Mouse (Mus musculus): ENCODE results near the gene Bend6.

The Bend6 gene

DNA sequence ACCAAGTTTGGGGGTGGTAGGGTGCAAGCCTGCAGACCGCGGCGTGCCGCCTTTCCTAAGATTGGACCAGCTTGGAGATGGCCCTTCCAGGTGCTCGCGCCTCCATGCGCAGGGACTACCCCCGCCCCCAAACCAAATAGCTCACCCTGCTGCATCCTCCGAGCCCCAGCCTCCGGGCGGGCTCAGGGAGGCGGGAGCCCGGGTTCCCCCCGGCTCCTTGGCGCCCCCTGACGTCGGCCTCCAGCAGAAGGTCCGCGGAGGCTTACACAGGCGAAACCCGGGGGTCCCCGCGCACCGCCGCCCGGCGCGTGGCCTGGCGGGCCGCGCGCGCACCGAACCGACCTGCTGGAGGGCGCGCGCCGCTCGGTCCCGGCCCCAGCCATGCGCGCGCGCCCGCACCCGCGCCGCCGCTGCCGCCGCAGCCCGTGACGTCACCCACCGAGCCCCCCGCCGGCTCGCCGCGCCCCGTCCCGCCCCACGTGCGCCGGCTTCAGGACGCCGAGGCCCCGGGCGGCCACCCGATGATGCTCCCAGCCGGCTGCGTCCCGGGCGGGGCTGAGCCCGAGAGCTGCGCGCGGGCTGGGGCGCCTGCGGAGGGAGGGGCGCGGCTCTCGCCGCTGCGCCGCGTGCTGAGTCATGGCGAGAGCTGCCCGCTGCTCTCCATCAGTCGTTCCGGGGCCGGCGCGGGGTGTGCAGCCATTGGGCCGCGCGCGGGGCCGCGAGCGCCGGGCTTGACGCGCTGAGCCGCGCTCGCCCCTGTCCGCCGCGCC is at the start of gene Bend6:
Bend6 (minus strand) TSS at position 396 of the 770 bp plus-strand sequence.
- DNase-seq (ENCODE audit: low spot score in 2 of 2), result peak in 1 of 2 experiments; percentile 69

DNA sequence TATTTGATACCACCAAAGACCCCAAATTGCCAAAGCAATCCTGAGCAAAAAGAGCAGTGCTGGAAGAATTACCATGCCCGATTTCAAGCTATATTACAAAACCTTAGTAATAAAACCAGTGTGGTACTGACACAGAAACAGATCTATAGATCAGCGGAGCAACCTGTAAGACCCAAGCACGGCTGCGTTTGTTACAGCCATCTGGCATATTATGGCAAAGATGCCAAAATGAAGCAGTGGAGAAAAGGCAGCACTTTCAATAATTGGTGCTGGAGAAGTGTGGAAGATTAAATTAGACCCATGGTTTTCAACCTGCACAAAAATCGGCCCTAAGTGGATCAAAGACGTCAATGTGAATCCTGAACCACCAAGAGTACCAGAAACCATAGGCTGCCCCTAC is 48.0 kb upstream of the Bend6 start:
- DNase-seq (ENCODE audit: low spot score in 2 of 2), result no peak

DNA sequence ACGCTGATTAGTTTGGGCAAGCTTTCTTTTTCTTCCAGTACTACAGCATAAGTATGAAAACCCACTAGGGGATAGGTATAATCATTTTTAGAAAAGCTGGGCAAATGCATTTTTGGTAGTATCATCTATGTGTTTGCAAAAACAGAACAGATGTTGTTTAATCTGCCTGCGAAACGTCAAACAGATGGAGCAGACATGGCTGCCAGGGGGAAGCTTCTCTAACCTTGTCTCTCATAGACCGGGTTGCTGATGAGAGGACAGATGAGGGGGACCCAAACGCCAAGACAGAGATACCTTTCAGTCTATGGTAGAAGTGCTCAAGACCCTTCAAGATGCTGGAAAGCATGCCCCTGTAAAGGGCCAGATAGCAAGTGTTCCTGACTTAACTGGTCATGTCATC is 40.9 kb upstream of the Bend6 start:
- no peak for DNase-seq (ENCODE audit: low spot score in 2 of 2)

DNA sequence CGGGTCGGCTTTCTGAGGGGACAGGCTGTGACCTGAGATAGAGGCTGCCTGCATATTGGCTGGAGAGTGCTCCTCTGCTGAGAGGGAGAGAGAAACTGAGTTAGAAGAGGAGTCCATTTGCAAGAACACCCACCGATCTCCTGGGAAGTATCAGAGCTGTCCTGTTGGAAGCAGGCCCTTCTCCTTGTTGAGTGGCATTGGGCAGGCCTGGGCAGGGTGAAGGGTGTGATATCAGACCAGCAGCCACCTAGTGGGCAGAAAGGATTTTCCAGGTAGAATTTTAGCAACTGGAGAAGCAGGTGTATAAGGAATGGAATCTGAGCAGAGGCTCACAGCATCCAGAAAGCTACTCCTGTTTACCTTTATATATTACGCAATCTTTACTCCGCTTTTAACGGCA is 40.2 kb upstream of the Bend6 start:
- DNase-seq (ENCODE audit: low spot score in 2 of 2), result no peak

DNA sequence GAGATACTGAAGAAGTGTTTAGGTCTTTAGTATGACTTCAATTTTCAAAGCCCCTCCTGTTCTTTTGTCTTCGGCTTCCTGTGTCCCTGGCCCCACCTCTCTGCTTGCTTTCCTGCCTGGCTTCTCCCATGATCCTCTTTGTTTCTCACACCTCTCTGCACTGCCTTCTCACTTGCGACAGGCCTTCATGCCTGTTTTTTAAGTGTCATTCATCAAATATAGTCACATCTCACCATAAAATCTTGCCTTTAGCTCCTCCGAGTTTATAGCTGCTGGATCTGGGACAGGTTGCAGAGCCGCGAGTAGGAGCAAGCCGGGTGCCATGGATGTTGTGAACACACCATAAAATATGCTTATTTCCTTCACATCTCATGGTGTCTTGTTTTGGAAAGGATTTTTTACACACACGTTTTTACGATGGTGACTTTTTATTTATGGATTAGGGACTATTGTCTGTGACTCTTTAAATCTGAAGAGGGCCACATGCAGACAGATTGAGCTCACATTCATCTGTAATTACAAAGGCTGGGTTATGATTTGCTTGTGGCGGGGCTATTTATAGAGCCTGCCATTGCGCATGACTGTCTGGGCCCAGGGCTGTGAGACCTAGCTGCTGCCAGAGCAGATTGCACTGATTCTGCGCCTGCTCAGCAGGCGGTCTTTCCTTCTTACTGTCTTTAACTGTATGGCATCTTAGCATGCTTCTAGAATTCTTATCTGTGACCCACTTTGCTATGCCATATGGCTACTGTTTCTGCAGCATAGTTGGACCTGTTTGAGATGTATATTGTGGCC is 39.2 kb upstream of the Bend6 start:
- no peak for DNase-seq (ENCODE audit: low spot score in 2 of 2)

DNA sequence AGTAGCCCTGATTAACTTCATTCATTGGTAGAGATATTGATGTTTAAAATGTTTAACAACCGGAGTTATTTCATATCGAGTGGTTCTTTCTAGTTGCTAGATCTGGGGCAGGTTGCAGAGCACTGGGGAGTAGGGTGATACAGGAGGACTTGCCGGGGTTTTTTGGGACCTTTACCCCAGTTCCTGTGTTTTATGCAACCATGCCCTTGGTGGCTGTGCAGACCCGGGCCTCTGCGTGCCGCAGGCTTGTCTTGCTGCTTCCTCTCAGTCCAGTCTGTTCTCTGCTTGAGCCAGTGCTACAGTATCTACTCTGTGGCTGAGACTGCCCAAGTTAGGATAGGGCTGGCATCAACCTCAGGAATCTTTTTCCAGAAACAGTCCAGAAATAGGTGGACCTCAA is 38.1 kb upstream of the Bend6 start:
- DNase-seq (ENCODE audit: low spot score in 2 of 2), result no peak

DNA sequence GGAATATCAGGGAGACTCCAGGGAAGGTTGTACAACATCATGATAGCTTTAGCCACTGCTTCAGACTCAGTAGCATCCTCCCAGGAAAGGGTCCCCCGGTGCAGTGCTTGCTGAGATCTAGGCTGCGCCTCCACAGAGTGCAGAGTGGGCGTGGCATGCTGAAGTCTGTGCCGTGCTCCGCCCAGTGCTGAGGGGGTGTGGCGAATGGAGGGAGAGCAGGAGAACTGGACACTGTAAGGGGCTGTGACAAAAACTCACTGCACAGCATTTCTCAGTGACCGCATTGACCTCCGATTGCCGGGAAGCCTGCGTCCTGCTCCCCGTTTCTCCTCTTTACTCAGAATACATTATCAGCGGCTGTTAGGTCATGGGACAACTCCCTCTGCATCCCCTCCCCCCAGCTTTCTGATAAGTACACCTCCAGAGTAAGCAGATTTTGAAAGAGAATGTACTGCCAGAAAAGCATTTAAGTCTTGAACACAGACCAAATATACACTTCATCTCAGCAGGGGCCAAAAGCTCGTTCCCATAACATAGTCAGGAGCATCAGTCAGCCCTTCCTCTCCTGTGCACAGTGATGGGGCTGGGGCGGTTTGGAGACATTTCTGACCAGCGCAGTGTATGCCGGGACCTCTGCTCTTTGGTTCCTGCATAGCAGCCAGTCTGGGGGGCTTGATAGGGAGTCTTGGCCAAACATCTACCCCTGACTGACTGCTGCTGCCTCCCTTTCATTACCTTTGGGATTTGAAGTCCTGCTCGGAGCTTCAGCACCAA is 37.5 kb upstream of the Bend6 start:
- no peak for DNase-seq (ENCODE audit: low spot score in 2 of 2)

DNA sequence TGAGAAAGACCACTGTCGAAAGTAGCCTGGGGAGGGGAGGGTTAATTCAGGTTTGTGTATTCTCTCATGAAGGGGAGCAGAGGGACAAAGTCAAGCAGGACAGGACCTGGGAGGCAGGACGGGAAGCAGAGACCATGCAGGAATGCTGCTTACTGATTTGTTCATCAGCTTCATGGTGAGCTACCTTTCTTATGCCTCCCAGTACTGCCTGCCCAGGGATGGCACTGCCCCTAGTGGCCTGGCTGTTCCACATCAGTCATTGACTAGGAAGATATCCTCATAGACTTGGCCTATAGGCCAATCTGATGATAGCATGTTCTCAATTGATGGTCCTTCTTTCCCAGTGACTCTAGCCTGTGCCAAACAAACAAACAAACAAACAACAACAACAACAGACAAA is 36.3 kb upstream of the Bend6 start:
- no peak for DNase-seq (ENCODE audit: low spot score in 2 of 2)

DNA sequence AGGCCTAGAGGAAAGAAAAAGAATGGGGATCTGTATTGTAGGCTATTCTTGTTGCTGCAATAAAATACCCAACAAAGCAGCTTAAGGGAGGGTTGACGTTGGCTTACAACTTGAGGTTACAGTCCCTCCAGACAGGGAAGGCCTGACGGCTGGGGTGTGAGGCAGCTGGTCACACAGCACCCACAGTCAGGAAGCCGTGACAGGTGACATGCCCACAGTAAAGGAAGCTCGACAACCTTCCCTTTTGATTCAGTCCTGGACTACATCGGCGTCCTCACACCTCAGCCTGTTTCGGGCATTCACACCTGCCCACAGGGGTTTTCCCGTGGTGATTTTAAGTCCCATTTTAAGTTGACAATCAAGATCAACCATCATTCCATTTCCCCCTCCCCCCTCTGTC is 35.0 kb upstream of the Bend6 start:
- no peak for DNase-seq (ENCODE audit: low spot score in 2 of 2)

DNA sequence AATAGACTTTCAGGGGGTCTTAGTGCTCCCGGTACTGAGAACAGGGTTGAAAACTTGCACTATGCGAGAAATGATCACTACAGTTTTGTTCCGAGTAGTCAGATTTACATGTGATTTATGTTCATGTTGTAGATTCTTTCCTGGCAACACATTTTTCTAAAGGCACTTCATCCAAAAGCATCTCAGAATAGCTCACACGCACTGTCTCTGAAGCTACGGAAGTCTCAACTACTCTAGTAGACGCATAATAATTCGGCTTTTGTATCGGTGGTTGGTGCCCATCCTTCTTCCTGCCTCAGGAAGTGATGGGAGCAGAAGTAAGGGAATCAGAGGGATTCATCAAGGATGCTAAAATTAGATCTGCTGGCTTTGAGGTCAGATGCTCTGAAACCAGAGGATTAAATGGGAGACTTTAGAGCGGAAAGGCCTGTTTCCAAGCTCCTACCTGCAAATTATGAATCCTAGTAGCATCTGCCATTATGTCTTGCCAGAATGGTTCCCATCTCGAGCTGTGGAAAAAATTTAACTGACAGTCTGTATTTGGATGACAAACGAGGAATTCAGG is 32.8 kb upstream of the Bend6 start:
- DNase-seq (ENCODE audit: low spot score in 2 of 2), result no peak

DNA sequence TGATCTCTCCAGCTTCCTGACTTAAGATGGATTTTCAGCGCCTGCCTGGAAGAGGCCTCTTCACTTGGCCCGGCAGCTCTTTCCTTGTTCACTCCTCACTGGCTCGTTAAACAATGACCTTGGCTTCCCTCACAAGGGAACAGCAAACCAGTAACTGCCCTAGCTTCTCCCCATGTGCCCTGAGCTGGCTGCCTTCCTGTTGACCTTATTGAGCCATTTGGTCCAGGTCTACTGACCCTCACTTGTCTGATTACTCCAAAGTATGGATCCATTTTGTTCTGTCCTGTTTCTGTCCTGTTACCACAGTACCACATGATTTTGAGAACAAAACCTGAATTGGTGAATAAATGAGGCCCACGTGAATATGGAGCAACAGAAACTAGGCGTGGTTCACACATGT is 32.2 kb upstream of the Bend6 start:
- no peak for DNase-seq (ENCODE audit: low spot score in 2 of 2)

DNA sequence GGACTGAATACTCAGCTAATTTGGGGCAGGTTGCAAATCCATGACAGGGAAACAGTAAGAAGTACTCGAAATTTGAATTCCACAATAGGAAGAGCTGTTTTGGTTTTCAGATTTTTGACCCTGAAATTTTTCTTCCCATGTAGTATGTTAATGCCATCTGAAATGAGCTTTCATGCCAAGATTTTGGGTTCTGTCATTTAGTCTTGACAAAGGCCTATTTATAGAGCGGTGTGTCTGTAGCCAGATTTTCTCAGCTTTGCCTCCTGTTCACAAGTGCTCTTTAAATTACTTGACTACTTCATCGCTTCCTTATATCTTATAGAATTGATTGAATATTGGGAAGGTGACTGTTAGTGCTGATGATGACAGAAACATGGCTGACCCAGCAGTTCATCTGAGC is 28.3 kb upstream of the Bend6 start:
- DNase-seq (ENCODE audit: low spot score in 2 of 2), result no peak

DNA sequence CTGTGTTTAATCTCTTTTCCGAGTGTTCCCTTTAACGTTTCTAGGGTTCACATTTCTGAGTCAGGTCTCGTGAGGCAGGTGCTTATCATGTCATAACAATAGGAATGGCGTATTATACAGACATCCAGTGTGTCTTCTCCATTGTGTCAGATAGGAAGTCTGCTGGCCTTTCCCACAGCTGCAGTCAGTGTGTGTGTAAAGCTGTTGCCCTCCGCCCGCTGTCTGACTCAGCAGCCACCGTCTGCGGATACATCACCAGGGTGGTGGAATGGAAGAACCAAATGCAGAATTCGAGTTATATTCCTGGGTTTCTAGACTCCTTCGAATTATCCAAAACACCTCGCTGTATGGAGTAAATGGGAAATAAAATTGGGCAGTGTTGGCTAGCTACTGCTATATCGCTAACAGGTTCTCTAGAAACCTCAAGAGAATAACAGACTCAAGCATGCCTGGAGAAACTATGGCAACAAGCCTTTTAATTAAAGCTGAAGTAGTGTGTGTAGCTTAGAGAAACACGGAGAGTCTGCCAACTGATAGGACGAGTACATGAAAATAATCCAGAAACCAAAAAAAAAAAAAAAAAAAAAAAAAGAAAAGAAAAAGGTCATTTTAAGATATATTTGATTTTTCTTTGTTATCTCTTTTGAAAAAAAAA is 25.4 kb upstream of the Bend6 start:
- DNase-seq (ENCODE audit: low spot score in 2 of 2), result no peak

DNA sequence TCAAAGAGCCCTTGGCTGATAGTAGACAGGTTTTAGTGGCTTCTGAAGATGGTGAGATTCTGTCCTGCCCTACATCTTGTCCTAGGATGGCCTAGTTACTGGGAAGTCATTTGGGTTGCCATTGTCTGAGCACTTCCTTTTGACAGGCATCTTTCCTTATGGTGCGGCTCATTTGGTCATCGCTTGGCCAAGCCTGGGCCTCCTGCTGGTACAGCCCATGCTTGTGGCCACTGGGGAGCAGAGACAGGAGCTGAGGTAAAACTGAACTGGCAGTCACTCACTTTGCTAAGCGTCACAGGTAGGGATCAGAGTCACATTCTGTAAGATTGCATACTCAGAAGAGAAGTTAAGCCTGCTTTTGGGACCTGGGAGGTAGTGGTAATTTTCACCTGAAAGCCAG is 24.6 kb upstream of the Bend6 start:
- DNase-seq (ENCODE audit: low spot score in 2 of 2), result no peak

DNA sequence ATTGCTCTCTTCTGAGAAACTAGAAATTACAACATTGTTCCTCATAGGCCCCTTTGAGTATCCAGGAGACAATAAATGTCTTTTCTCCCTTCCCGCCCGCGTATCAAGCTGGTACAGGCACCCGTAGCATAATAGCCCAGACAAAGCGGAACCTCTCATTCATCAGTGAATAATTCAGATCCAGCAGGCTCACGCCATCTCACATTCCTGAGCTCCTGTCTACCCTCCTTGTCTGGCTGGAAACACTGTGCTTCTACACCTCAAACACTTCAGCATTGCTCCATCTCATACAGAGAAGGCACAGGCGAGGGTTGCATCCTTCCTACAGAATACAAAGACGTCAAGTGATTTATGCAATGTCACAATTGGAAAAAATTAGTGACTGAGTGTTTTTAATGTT is 24.2 kb upstream of the Bend6 start:
- no peak for DNase-seq (ENCODE audit: low spot score in 2 of 2)

DNA sequence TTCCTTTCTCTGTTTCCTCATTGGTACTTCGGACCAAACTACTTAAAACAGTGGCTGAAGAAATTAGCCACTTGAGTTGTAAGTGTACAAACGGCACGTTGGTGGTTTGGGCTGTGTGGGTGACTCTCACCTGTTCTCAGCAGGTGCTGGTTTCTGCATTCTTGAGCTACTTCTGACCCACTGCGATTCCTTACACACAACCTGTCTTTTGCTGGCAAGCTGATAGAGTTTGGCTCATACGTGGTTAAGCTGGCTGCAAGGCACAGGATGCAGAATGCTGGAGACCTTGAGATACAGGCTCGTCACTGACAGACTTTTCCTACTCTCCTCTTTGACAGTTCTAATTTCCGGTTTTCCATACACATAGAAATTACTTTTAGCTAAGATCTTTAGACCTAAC is 19.9 kb upstream of the Bend6 start:
- no peak for DNase-seq (ENCODE audit: low spot score in 2 of 2)

DNA sequence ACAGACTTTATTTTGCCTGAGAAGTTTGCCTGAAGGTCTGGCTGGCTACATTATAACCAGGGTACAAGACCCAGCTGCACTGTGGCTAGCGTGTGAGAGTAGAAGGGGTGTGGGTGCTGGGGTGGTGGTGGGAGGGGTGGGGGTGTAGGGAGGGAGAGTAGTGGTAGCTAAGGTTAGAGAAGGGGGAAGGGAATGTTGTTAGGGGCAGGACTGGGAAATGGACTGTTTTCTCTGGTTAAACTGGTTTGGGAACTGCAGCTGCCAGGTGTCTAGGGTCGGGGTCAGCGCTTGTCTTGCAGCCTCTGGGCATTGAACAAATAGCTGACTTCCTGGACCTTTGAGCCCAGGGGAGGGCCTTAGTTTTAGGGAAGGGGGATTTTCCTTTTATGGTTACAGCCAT is 17.7 kb upstream of the Bend6 start:
- DNase-seq (ENCODE audit: low spot score in 2 of 2), result no peak

DNA sequence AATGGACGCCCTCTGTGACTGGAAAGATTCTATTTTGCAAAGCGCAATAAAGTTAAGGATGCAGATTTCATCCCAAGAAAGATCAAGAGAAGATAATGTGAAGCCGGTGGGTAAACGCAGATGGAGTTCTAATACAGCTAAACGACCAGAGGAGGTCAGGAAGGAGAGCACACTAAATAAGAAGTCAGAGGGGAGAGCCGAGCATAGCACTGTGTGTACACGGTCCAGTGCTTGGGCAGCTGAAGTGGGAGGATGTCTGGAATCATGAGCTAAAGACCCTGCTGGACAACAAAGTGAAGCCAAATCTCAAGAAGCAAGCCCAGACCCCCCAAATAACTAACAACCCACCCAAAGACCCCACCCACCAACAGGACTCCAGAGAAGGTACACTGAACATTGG is 15.4 kb upstream of the Bend6 start:
- no peak for DNase-seq (ENCODE audit: low spot score in 2 of 2)

DNA sequence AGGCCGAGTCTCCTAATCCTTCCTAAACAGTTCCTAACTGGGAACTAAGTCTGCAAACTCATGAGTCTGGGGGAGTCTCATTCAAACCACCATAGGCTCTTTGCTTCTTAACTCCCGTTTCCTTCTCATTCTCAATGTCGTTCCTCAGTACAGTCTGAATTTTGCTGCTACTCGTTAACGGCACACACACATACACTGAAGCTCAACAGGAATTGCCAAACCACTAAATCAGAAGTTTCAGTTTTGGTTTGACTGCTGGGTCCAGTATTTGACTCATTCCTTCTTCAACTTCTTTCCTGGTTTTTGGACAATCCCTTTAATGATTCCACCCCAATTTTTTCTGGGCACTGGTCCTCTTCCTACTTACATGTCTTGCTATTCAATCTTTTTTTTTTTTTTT is 8.9 kb upstream of the Bend6 start:
- no peak for DNase-seq (ENCODE audit: low spot score in 2 of 2)

DNA sequence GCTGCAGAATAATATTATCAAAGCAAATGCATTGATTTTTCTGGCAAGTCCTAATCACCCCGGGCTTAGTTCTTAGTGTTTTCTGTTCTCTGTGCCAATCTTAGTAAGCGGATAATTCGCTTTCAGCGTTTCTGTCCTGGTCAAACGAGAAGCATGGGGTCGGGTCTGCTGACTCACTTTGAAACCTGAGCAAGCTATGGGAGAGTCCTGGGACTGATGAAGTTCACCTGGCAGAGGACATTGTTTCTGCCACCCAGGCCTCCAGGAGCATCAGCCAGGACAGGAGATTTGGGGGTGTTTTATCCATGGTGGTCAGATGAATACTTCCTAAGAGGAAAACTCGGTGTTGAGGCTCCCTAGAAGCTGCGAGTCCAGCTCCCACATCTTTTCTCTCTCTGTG is 4.0 kb upstream of the Bend6 start:
- no peak for DNase-seq (ENCODE audit: low spot score in 2 of 2)

DNA sequence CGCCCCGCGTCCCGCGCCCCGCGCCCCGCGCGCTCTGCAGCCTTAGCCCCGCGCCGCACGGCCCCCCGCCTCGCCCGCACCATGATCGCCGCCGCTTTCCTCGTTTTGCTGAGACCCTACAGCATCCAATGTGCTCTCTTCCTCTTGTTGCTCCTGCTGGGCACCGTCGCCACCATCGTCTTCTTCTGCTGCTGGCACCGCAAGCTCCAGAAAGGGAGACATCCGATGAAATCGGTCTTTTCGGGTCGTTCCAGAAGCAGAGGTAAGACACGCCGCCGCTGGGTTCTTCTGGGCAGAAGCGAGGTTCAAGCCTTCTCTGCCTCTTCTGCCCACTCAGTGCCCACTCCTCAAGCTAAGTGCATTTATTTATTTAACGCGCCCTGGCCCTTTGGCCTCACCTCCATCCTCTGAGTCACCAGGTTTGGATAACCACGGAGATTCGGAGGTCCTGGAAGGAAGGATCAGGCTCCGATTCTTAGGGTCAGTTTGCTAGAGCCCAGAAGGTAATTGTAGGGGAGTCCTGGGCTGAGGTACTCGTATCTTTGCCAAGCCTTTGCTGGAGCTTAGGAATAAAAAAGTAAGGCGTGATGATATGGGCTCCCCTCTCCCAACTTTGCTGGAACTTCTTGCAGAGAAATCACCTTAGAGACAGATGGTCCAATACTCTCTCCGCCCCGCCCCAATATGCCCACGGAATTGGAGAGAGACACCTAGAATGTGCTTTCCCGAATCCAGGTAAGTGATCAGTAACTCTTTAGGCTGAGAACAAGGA is 761 bp upstream of the Bend6 start, which contains the start of gene Dst:
Dst (plus strand) TSS at position 35 of the 772 bp plus-strand sequence.
- no peak for DNase-seq (ENCODE audit: low spot score in 2 of 2)

Measured in spleen, postnatal 4 days (tissue).